In the genomic region with DNA sequence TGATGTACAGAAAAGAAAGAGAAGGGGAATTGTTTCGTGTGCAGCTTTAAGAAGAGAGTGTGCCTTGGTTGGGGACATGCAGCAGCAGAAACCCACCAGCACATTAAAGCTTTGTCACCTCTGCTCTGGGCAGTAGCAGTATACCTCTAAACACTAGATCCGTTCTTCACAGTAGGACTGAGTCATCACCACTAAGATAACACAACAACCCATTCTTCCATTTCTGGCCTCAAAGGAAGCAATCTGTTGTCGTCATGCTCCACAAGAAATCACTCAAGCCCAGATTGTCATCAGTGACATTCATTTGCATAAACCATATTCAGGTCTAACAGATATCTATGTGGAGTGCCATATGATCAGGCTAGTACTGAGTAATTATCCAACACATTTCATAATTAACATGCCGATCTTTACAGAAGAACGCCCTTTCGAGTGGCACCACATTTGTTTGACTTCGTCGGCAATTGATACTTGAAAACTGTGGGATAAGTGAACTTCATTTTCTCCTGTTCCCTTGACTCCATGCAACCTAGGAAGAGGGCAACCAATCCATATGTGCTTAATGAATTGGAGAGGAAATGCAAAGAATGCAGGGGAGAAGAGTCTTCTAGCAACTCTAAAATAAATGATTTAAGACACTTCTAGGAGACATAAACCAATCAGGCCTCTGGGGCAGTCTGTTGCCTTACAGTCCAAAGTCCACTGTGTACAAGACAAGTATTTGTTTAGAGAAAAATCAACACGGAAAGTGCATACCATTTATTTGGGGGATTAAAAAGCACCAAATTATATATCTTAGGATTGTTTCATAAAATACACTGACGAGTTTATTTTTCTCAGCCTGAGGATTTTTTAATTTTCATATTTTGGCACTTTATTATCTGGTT, we compare ENCODE assay signal across 18 mouse cellular contexts. TPM values are rescaled to one million over a fixed set of nuclear protein-coding genes. Genes with fewer than 3 reads are reported as not detected.
A peak's percentile ranks its signal among the peaks of the same experiment; 100 is the strongest.
DNase-seq lines count a peak whose midpoint lies in the region; ATAC-seq and TF ChIP-seq lines count a peak whose summit lies in the region.
"Had no signal": no experiment of that assay in that cellular context is flagged by ENCODE, and none has a peak within 500 bp of the region (broad histone marks: within the 10 kb centered on the region; RNA-seq: fewer than 3 reads in every experiment).

No protein-coding gene starts in this region.

- no peak overlapping the region for H3K27ac ChIP-seq in forebrain, embryonic 15.5 days (replicated peaks)
- H3K27ac ChIP-seq in forebrain, embryonic 12.5 days: no peak overlapping the region
- no peak overlapping the region for H3K27ac ChIP-seq in kidney, postnatal 0 days
- H3K27ac ChIP-seq in kidney, embryonic 16.5 days (ENCODE audit: low read length): no peak overlapping the region
- H3K27ac ChIP-seq: hindbrain, postnatal 0 days; macrophage; midbrain, embryonic 15.5 days; neural tube, embryonic 12.5 days; stomach, postnatal 0 days had no signal

- H3K4me1 ChIP-seq in forebrain, embryonic 15.5 days: no peaks in the 10 kb centered on the region
- no peaks in the 10 kb centered on the region for H3K4me1 ChIP-seq in forebrain, embryonic 12.5 days
- no peaks in the 10 kb centered on the region for H3K4me1 ChIP-seq in kidney, postnatal 0 days (replicated peaks; ENCODE audit: insufficient read depth, low read length)
- H3K4me1 ChIP-seq in kidney, embryonic 16.5 days (ENCODE audit: insufficient read depth, low read length): no peaks in the 10 kb centered on the region
- H3K4me1 ChIP-seq: midbrain, embryonic 15.5 days; neural tube, embryonic 12.5 days had no signal

- no peak overlapping the region for H3K4me3 ChIP-seq in forebrain, embryonic 15.5 days
- no peak overlapping the region for H3K4me3 ChIP-seq in forebrain, embryonic 12.5 days (replicated peaks)
- H3K4me3 ChIP-seq in kidney, postnatal 0 days (replicated peaks; ENCODE audit: low read depth, low read length): no peak overlapping the region
- no peak overlapping the region for H3K4me3 ChIP-seq in kidney, embryonic 16.5 days (ENCODE audit: low read length)
- H3K4me3 ChIP-seq: midbrain, embryonic 15.5 days; neural tube, embryonic 12.5 days had no signal

- whole genome bisulfite sequencing in forebrain, embryonic 15.5 days: 62% methylated on average over 10 of the region's 10 CpGs
- 79% methylated on average over 10 of the region's 10 CpGs for WGBS in forebrain, embryonic 12.5 days
- 77% methylated on average over 10 of the region's 10 CpGs for WGBS in kidney, postnatal 0 days
- WGBS in kidney, embryonic 16.5 days: 73% methylated on average over 10 of the region's 10 CpGs

- no peak for TF ChIP-seq CTCF in kidney, postnatal 0 days (IDR thresholded peaks at IDR 0.05; ENCODE audit: low read depth)
- no peak for TF ChIP-seq CTCF in brain, embryonic 14.5 days (IDR thresholded peaks at IDR 0.05; ENCODE audit: borderline replicate concordance, extremely low read depth, insufficient read depth, insufficient read length)

- no peak overlapping the region for H3K9ac ChIP-seq in forebrain, embryonic 15.5 days (replicated peaks)
- no peak overlapping the region for H3K9ac ChIP-seq in forebrain, embryonic 12.5 days
- H3K9ac ChIP-seq in kidney, postnatal 0 days (ENCODE audit: low read depth, low read length): no peak overlapping the region
- no peak overlapping the region for H3K9ac ChIP-seq in kidney, embryonic 16.5 days (replicated peaks; ENCODE audit: low read length)
- H3K9ac ChIP-seq: midbrain, embryonic 15.5 days; neural tube, embryonic 12.5 days had no signal

- no peak overlapping the region for H3K4me2 ChIP-seq in forebrain, embryonic 15.5 days (replicated peaks)
- no peak overlapping the region for H3K4me2 ChIP-seq in forebrain, embryonic 12.5 days
- H3K4me2 ChIP-seq in kidney, postnatal 0 days (ENCODE audit: low read length): no peak overlapping the region
- H3K4me2 ChIP-seq in kidney, embryonic 16.5 days (replicated peaks; ENCODE audit: low read depth, low read length): no peak overlapping the region
- H3K4me2 ChIP-seq: heart, embryonic 11.5 days; midbrain, embryonic 15.5 days; neural tube, embryonic 12.5 days had no signal

- no peaks in the 10 kb centered on the region for H3K36me3 ChIP-seq in forebrain, embryonic 15.5 days
- no peaks in the 10 kb centered on the region for H3K36me3 ChIP-seq in forebrain, embryonic 12.5 days (replicated peaks)
- no peaks in the 10 kb centered on the region for H3K36me3 ChIP-seq in kidney, postnatal 0 days (ENCODE audit: insufficient read depth, low read length)
- no peaks in the 10 kb centered on the region for H3K36me3 ChIP-seq in kidney, embryonic 16.5 days (ENCODE audit: insufficient read depth, low read length)
- H3K36me3 ChIP-seq: midbrain, embryonic 15.5 days; neural tube, embryonic 12.5 days had no signal

- ATAC-seq in forebrain, embryonic 15.5 days (replicated peaks): peak; percentile 80
- no peak for ATAC-seq in forebrain, embryonic 12.5 days (ENCODE audit: low FRiP score)
- no peak for ATAC-seq in kidney, postnatal 0 days (replicated peaks; ENCODE audit: low FRiP score, low read depth)
- ATAC-seq in kidney, embryonic 16.5 days (ENCODE audit: low FRiP score, low TSS enrichment): no peak
- ATAC-seq in cerebellum, adult (ENCODE audit: insufficient number of reproducible peaks, low FRiP score, low TSS enrichment): no peak
- ATAC-seq: hindbrain, postnatal 0 days; intestine, embryonic 16.5 days; lung, postnatal 0 days; midbrain, embryonic 15.5 days had no signal

- H3K27me3 ChIP-seq in forebrain, embryonic 15.5 days: no peaks in the 10 kb centered on the region
- no peaks in the 10 kb centered on the region for H3K27me3 ChIP-seq in forebrain, embryonic 12.5 days
- no peaks in the 10 kb centered on the region for H3K27me3 ChIP-seq in kidney, postnatal 0 days (ENCODE audit: insufficient read depth, low read length)
- H3K27me3 ChIP-seq in kidney, embryonic 16.5 days (ENCODE audit: insufficient read depth, low read length): no peaks in the 10 kb centered on the region
- H3K27me3 ChIP-seq: midbrain, embryonic 15.5 days; neural tube, embryonic 12.5 days had no signal

- no peak for TF ChIP-seq POLR2A in brain, embryonic 14.5 days (IDR thresholded peaks at IDR 0.05; ENCODE audit: borderline replicate concordance, extremely low read depth, insufficient read depth, insufficient read length, poor library complexity, severe bottlenecking)

- peak; percentile 8 for DNase-seq in kidney, postnatal 0 days (ENCODE audit: low spot score)
- peak; percentile 53 for DNase-seq in 3T3-L1 (ENCODE audit: low read depth, low spot score)
- DNase-seq in brain, embryonic 14.5 days (ENCODE audit: low read depth): peak; percentile 62
- DNase-seq: adrenal gland, adult 2 months; right cerebral cortex, postnatal 14 days; thymus, adult 2 months had no signal

- H3K9me3 ChIP-seq in forebrain, embryonic 15.5 days: no peaks in the 10 kb centered on the region
- H3K9me3 ChIP-seq in forebrain, embryonic 12.5 days: no peaks in the 10 kb centered on the region
- no peaks in the 10 kb centered on the region for H3K9me3 ChIP-seq in kidney, postnatal 0 days (replicated peaks; ENCODE audit: low read length)
- H3K9me3 ChIP-seq in kidney, embryonic 16.5 days (ENCODE audit: low read length): no peaks in the 10 kb centered on the region; the same call in 1 of the 2 replicates
- H3K9me3 ChIP-seq: midbrain, embryonic 15.5 days; neural tube, embryonic 12.5 days had no signal

RNA-seq across cellular contexts. Expression of a gene that starts 28.1 kb away (rescaled TPM):
- polyA plus RNA-seq in forebrain, embryonic 15.5 days (2015; fragmentation: Nextera tagmentation; extraction: Ambion mirVana): 2.7 and 3.7 TPM in 2 replicates
- 6.5 and 7.3 TPM in 2 replicates for polyA plus RNA-seq in forebrain, embryonic 12.5 days (2016; fragmentation: Nextera tagmentation; extraction: Ambion mirVana)
- 18.9 and 21.8 TPM in 2 replicates for polyA plus RNA-seq in kidney, postnatal 0 days (2015; fragmentation: Nextera tagmentation; extraction: Ambion mirVana)
- 18.2 and 20.4 TPM in 2 replicates for polyA plus RNA-seq in kidney, embryonic 16.5 days (2015; fragmentation: Nextera tagmentation; extraction: Ambion mirVana)
- polyA plus RNA-seq in brain, embryonic 14.5 days (2012; rRNA removed): 4.2 and 6.8 TPM in 2 replicates

Comparison
In these comparisons a context has a peak if more than half of its experiments do, and no peak if none do; other contexts are left out.
1. DNase-seq: peak in every context shown above with its lines; median percentile 62 in brain, embryonic 14.5 days; 53 in 3T3-L1; 8 in kidney, postnatal 0 days.